Mouse (Mus musculus) small intestine, adult 2 months (tissue): ENCODE measurements around the gene Pqlc2.

ENCODE experiments used
- CTCF ChIP-seq: fragments of 200-500 bp; IDR thresholded peaks from 2 replicates; pipeline ENCODE4 v1.5.1; 2012; ENCODE audit warnings: low read depth, mild to moderate bottlenecking, control low read depth, inconsistent platforms, low read length, moderate library complexity, mixed read lengths; ENCODE audit not compliant: insufficient replicate concordance, insufficient read length; ENCODE audit errors: extremely low read depth
- POLR2A ChIP-seq: fragments of 200-500 bp; IDR thresholded peaks from 2 replicates; pipeline ENCODE4 v1.6.1; 2012; ENCODE audit warnings: low read depth, mild to moderate bottlenecking, control low read depth, inconsistent platforms, low read length, moderate library complexity

GRCm38 (mm10) chr4:139340835-139341234 is 30.3 kb upstream of the Pqlc2 start:
- TF ChIP-seq CTCF, result no peak
- no peak for TF ChIP-seq POLR2A
